Mouse (Mus musculus): ENCODE data around the gene Olfr48. TPM values are rescaled to one million over a fixed set of nuclear protein-coding genes. Genes with fewer than 3 reads are reported as not detected.

Gene Olfr48
- total and polyA plus RNA-seq, 3 experiments, result not detected

DNA sequence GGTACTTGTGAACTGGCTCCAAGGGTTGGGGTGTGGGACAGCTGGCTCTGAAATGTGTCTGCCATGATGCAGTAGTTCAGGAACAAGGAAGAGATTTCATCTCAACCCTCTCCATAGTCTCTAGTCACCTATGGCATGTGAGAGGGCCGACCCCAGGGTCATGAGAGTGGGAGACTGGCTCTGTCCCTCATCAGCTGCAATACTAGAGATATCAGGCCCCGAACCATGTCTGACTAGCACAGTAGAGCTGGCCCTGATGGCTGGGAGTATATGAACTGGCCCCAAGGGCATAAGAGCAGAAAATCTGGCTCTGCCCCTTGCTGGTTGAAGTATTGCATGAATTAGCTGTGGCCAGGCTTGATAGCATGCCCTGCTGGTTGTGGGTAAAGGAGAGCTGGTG, 37.3 kb downstream of the Olfr48 start:
- H3K9ac ChIP-seq (ENCODE audit: low read depth, low read length), result no peak overlapping the region
- H3K4me3 ChIP-seq, result no peak overlapping the region
- no peaks in the 10 kb centered on the region for H3K4me1 ChIP-seq (ENCODE audit: control insufficient read depth, insufficient read depth, low read length)
- no peaks in the 10 kb centered on the region for H3K36me3 ChIP-seq (ENCODE audit: control insufficient read depth, insufficient read depth, low read length)
- no peaks in the 10 kb centered on the region for H3K27me3 ChIP-seq (ENCODE audit: control insufficient read depth, insufficient read depth, low read length)
- H3K27ac ChIP-seq, result no peak overlapping the region
- 44% methylated on average over 2 of the region's 2 CpGs for WGBS
- intact Hi-C loops (cut with DNase I), result no loop called here
- H3K79me2 ChIP-seq (replicated peaks; ENCODE audit: control insufficient read depth, insufficient read depth, low read length), result no peaks in the 10 kb centered on the region
- DNase-seq, result no peak
- no peak for TF ChIP-seq EP300 (IDR thresholded peaks at IDR 0.05; ENCODE audit: insufficient read depth, low read depth, low read length)
- TF ChIP-seq POLR2A (IDR thresholded peaks at IDR 0.05; ENCODE audit: insufficient read depth, low read depth, low read length), result no peak
- no peak for TF ChIP-seq CTCF (IDR thresholded peaks at IDR 0.05)

DNA sequence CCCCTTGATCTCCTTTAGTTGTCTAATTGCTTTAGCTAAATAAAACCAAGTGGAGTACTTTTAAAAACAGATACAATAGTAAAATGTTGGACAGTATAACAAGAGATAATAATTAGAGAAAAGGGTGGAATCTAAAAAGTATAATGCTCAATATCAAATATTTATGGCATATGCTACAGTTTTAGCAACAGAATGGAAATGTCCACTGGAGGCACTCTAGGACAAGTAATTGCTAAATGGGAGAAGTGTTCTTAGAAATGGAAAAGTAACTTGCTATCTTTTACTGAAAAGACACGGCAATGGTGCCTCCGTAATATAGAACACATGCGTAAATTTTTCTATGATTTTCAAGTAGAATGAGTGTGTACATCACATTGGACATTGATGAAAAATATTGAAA, 48.4 kb downstream of the Olfr48 start:
- intact Hi-C loops (cut with DNase I), result no loop called here
- no peak for DNase-seq
- WGBS, result 87% methylated on average over 3 of the region's 3 CpGs
- Histone ChIP-seq H3K4me1 (ENCODE audit: control insufficient read depth, insufficient read depth, low read length) (no peaks in the 10 kb centered on the region), H3K9ac (ENCODE audit: low read depth, low read length) (no peak overlapping the region), H3K27ac (no peak overlapping the region), H3K4me3 (no peak overlapping the region), H3K79me2 (replicated peaks; ENCODE audit: control insufficient read depth, insufficient read depth, low read length) (no peaks in the 10 kb centered on the region), H3K36me3 (ENCODE audit: control insufficient read depth, insufficient read depth, low read length) (no peaks in the 10 kb centered on the region), H3K27me3 (ENCODE audit: control insufficient read depth, insufficient read depth, low read length) (no peaks in the 10 kb centered on the region)
- TF ChIP-seq EP300 (IDR thresholded peaks at IDR 0.05; ENCODE audit: insufficient read depth, low read depth, low read length) (no peak), CTCF (IDR thresholded peaks at IDR 0.05) (no peak), POLR2A (IDR thresholded peaks at IDR 0.05; ENCODE audit: insufficient read depth, low read depth, low read length) (no peak)

DNA sequence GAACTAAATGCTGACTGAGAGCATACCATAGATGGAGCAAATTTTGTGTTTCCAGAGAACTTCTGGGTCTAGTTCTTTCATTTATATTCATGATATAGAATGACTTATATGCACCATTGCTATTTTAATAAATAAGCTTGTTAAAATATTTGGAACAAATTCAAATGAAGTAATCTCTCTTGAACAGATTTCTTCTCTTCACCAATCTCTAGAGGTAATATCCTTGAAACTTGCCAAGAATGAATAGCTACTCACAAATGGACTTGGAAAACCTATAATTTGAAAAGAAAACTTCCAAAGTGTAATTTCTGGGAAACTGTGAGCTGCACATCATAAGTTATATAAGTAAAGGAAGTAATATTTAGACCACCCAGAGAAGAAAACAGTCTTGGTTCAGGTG, 54.5 kb downstream of the Olfr48 start, which contains the start of gene Olfr1254:
Gene Olfr1254, minus strand, starts transcription at position 101 of the 400 bp plus-strand sequence.
- no peaks in the 10 kb centered on the region for H3K36me3 ChIP-seq (ENCODE audit: control insufficient read depth, insufficient read depth, low read length)
- TF ChIP-seq EP300 (IDR thresholded peaks at IDR 0.05; ENCODE audit: insufficient read depth, low read depth, low read length) (no peak), POLR2A (IDR thresholded peaks at IDR 0.05; ENCODE audit: insufficient read depth, low read depth, low read length) (no peak), CTCF (IDR thresholded peaks at IDR 0.05) (no peak)
- no peak within 1 kb of the TSS for H3K9ac ChIP-seq (ENCODE audit: low read depth, low read length)
- H3K4me3 ChIP-seq, result no peak within 1 kb of the TSS
- no peaks in the 10 kb centered on the region for H3K4me1 ChIP-seq (ENCODE audit: control insufficient read depth, insufficient read depth, low read length)
- no peaks in the 10 kb centered on the region for H3K79me2 ChIP-seq (replicated peaks; ENCODE audit: control insufficient read depth, insufficient read depth, low read length)
- intact Hi-C loops (cut with DNase I), result no loop called here
- no peak for DNase-seq
- no peak within 1 kb of the TSS for H3K27ac ChIP-seq
- H3K27me3 ChIP-seq (ENCODE audit: control insufficient read depth, insufficient read depth, low read length), result no peaks in the 10 kb centered on the region

Other genes starting within 250 kb of the Olfr48 start
- not detected for gene Olfr1247, start 234.1 kb downstream of the Olfr48 start, total RNA-seq (2021)
- not detected in 2 replicates for gene Olfr1247, start 234.1 kb downstream of the Olfr48 start, polyA plus RNA-seq (2012; rRNA removed)
- gene Olfr1248, start 230.0 kb downstream of the Olfr48 start, total RNA-seq (2021), result not detected
- not detected in 2 replicates for gene Olfr1248, start 230.0 kb downstream of the Olfr48 start, polyA plus RNA-seq (2012; rRNA removed)
- not detected for gene Olfr1249, start 213.2 kb downstream of the Olfr48 start, total RNA-seq (2021)
- not detected in 2 replicates for gene Olfr1249, start 213.2 kb downstream of the Olfr48 start, polyA plus RNA-seq (2012; rRNA removed)
- not detected for gene Olfr1250, start 186.7 kb downstream of the Olfr48 start, total RNA-seq (2021)
- gene Olfr1250, start 186.7 kb downstream of the Olfr48 start, polyA plus RNA-seq (2012; rRNA removed), result not detected in 2 replicates
- not detected for gene Olfr1251, start 176.3 kb downstream of the Olfr48 start, total RNA-seq (2021)
- gene Olfr1251, start 176.3 kb downstream of the Olfr48 start, polyA plus RNA-seq (2012; rRNA removed), result not detected in 2 replicates
- not detected for gene Olfr1252, start 123.2 kb downstream of the Olfr48 start, total RNA-seq (2021)
- not detected in 2 replicates for gene Olfr1252, start 123.2 kb downstream of the Olfr48 start, polyA plus RNA-seq (2012; rRNA removed)
- not detected for gene Olfr1253, start 91.1 kb downstream of the Olfr48 start, total RNA-seq (2021)
- not detected in 2 replicates for gene Olfr1253, start 91.1 kb downstream of the Olfr48 start, polyA plus RNA-seq (2012; rRNA removed)
- gene Olfr1254, start 54.6 kb downstream of the Olfr48 start, total RNA-seq (2021), result not detected
- not detected in 2 replicates for gene Olfr1254, start 54.6 kb downstream of the Olfr48 start, polyA plus RNA-seq (2012; rRNA removed)
- gene Olfr1255, start 36.2 kb downstream of the Olfr48 start, total RNA-seq (2021), result not detected
- not detected in 2 replicates for gene Olfr1255, start 36.2 kb downstream of the Olfr48 start, polyA plus RNA-seq (2012; rRNA removed)
- gene Olfr1256, start 6.7 kb downstream of the Olfr48 start, total RNA-seq (2021), result not detected
- gene Olfr1256, start 6.7 kb downstream of the Olfr48 start, polyA plus RNA-seq (2012; rRNA removed), result not detected in 2 replicates
- not detected for gene Olfr1257, start 30.2 kb upstream of the Olfr48 start, total RNA-seq (2021)
- not detected in 2 replicates for gene Olfr1257, start 30.2 kb upstream of the Olfr48 start, polyA plus RNA-seq (2012; rRNA removed)
- not detected for gene Olfr1258, start 79.1 kb upstream of the Olfr48 start, total RNA-seq (2021)
- not detected in 2 replicates for gene Olfr1258, start 79.1 kb upstream of the Olfr48 start, polyA plus RNA-seq (2012; rRNA removed)
- gene Olfr1259, start 100.5 kb upstream of the Olfr48 start, total RNA-seq (2021), result not detected
- not detected in 2 replicates for gene Olfr1259, start 100.5 kb upstream of the Olfr48 start, polyA plus RNA-seq (2012; rRNA removed)
- not detected for gene Olfr1260, start 126.1 kb upstream of the Olfr48 start, total RNA-seq (2021)
- not detected in 2 replicates for gene Olfr1260, start 126.1 kb upstream of the Olfr48 start, polyA plus RNA-seq (2012; rRNA removed)
- gene Olfr1261, start 143.0 kb upstream of the Olfr48 start, total RNA-seq (2021), result not detected
- gene Olfr1261, start 143.0 kb upstream of the Olfr48 start, polyA plus RNA-seq (2012; rRNA removed), result not detected in 2 replicates
- gene Olfr1262, start 151.9 kb upstream of the Olfr48 start, total RNA-seq (2021), result not detected
- gene Olfr1262, start 151.9 kb upstream of the Olfr48 start, polyA plus RNA-seq (2012; rRNA removed), result not detected in 2 replicates
- gene Olfr1263, start 163.9 kb upstream of the Olfr48 start, total RNA-seq (2021), result not detected
- gene Olfr1263, start 163.9 kb upstream of the Olfr48 start, polyA plus RNA-seq (2012; rRNA removed), result not detected in 2 replicates
- not detected for gene Olfr1264, start 177.4 kb upstream of the Olfr48 start, total RNA-seq (2021)
- not detected in 2 replicates for gene Olfr1264, start 177.4 kb upstream of the Olfr48 start, polyA plus RNA-seq (2012; rRNA removed)
- not detected for gene Olfr1265, start 187.1 kb upstream of the Olfr48 start, total RNA-seq (2021)
- not detected in 2 replicates for gene Olfr1265, start 187.1 kb upstream of the Olfr48 start, polyA plus RNA-seq (2012; rRNA removed)
- not detected for gene Olfr140, start 215.4 kb upstream of the Olfr48 start, total RNA-seq (2021)
- gene Olfr140, start 215.4 kb upstream of the Olfr48 start, polyA plus RNA-seq (2012; rRNA removed), result not detected in 2 replicates

Data from heart, adult 2 months (tissue).